Mouse (Mus musculus): ENCODE results near the gene Abca17.

Gene Abca17

GRCm38 (mm10) chr17:24350926-24351759 lies at the start of gene Abca17:
Abca17 (minus strand) TSS chr17:24351068.
- no peak for DNase-seq (ENCODE audit: extremely low read depth, low read depth, low spot score)

DNA sequence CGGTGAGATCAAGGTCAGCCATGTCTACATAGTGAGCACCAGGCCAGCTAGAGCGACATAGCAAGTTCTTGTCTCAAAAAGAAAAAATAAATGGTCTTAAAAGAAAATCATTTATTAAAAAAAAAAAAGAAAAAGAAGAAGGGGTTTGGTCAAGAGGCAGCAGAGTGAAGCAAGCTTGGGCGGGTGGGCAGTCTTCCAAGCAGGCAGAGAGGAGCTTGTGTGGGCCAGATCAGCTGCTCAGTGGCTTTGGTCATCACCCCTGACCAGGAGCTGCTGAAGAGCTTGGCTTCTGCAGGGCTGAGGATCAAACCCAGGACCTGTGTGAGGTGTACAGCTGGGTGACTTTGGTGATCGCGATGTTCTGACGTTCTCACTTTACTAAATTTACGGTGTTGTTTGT lies 43.6 kb upstream of the Abca17 start:
- DNase-seq (ENCODE audit: extremely low read depth, low read depth, low spot score), result no peak

- peak; percentile 42 for DNase-seq (ENCODE audit: extremely low read depth, low read depth, low spot score)
Measured at GRCm38 (mm10) chr17:24393527-24393926, 42.7 kb upstream of the Abca17 start.

DNA sequence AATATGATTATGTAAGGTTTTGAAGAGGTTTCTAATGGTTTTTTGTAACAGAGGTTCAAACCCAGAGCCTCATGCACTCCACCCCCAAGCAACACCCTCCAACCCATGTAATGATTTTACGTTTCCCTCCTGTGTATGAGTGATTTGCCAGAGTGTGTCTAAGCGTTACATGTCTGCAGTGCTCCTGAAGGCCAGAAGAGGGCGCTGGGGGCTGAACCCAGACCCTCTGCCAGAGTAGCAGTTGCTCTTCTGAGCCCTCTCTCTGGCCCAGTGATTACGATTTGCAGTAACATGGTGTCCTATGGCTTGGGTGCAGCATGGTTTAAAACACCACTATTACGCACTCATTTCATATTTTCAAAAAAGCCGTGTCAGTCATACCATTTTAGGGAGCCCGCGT lies 40.3 kb upstream of the Abca17 start:
- no peak for DNase-seq (ENCODE audit: extremely low read depth, low read depth, low spot score)

DNA sequence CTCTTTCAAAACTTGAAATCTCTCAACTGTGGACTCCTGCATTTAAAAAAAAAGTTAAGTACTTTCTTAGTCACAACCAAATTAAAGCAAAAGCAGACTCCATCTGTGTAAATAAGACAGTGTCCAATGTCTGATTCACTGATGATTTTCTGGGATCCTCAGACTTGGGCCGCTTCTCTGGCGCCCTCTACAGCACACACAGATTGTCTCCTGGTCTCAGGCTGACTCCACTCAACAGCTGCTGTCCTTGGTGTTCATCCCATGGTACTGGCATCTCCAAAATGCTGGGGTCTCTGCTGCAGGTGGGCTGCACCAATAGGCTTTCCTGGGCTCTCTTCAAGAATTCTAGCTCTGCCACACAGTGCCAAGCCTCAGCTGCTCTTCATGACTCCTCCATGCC lies 39.0 kb upstream of the Abca17 start:
- no peak for DNase-seq (ENCODE audit: extremely low read depth, low read depth, low spot score)

DNA sequence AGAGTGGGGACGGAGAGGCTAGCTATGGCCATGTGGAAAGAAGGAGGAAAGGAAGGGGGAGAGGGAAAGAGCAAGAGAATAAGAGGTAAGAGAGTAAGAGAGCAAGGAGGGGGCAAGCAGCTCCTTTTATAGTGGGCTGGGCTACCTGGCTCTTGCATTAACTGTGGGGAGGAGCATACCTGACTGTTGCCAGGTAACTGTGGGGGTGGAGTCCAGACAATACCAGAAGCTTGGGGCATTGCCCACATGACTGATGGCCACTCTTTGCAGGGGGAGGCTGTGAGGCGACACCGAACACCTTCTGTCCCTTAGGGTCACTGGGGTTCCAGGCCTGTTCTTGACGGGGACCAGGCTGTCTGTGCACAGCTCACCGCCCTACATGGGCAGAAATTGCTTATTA lies 37.8 kb upstream of the Abca17 start:
- no peak for DNase-seq (ENCODE audit: extremely low read depth, low read depth, low spot score)

- no peak for DNase-seq (ENCODE audit: extremely low read depth, low read depth, low spot score)
Measured at GRCm38 (mm10) chr17:24383789-24384188, 32.9 kb upstream of the Abca17 start.

GRCm38 (mm10) chr17:24378496-24378895 lies 27.6 kb upstream of the Abca17 start:
- no peak for DNase-seq (ENCODE audit: extremely low read depth, low read depth, low spot score)

- DNase-seq (ENCODE audit: extremely low read depth, low read depth, low spot score), result no peak
Measured at GRCm38 (mm10) chr17:24375886-24376285, 25.0 kb upstream of the Abca17 start.

GRCm38 (mm10) chr17:24375094-24375712 lies 24.3 kb upstream of the Abca17 start:
- no peak for DNase-seq (ENCODE audit: extremely low read depth, low read depth, low spot score)

DNA sequence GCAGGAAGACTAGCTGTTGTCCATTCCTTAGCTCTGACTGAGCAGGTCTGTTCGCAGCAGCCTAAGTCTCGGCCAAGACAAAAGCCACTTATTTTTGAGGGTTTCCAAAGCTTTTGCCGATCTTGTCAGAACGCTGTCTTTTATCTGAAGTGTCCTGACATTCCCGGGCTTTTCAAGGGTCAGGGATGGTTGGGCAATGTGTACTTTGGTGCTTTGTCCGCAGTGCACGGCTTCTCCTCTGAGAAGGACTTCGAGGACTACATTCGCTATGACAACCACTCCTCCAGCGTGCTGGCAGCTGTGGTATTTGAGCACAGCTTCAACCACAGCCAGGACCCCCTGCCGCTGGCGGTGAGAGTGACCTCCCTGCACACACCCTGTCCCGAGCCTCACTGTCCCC lies 15.0 kb upstream of the Abca17 start:
- no peak for DNase-seq (ENCODE audit: extremely low read depth, low read depth, low spot score)

- no peak for DNase-seq (ENCODE audit: extremely low read depth, low read depth, low spot score)
Measured at GRCm38 (mm10) chr17:24364461-24364860, 13.6 kb upstream of the Abca17 start.

GRCm38 (mm10) chr17:24362527-24362926 lies 11.7 kb upstream of the Abca17 start:
- no peak for DNase-seq (ENCODE audit: extremely low read depth, low read depth, low spot score)

GRCm38 (mm10) chr17:24361291-24361690 lies 10.4 kb upstream of the Abca17 start:
- no peak for DNase-seq (ENCODE audit: extremely low read depth, low read depth, low spot score)

DNA sequence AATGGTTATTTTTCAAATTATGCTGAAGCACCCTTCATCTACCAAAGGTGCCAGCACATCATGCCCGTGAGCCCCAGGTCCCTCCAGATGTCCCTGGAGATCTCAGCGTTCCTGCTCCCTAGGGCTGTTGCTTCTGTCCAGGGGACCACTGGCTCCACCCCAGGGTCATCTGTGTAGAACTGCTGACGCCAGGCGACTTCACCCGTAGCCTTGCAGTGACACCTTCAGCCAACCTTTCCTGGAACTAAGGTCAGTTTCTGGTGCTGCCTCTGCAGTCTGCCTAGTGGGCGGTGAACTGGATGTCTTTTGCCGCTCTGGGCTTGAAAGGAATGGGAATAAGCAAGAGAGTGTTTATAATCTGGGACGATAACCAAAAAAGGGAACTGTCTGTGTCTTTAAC lies 10.0 kb upstream of the Abca17 start:
- no peak for DNase-seq (ENCODE audit: extremely low read depth, low read depth, low spot score)

- DNase-seq (ENCODE audit: extremely low read depth, low read depth, low spot score), result peak; percentile 80
Measured at GRCm38 (mm10) chr17:24359903-24360302, 9.0 kb upstream of the Abca17 start.

- no peak for DNase-seq (ENCODE audit: extremely low read depth, low read depth, low spot score)
Measured at GRCm38 (mm10) chr17:24359006-24359405, 8.1 kb upstream of the Abca17 start.

DNA sequence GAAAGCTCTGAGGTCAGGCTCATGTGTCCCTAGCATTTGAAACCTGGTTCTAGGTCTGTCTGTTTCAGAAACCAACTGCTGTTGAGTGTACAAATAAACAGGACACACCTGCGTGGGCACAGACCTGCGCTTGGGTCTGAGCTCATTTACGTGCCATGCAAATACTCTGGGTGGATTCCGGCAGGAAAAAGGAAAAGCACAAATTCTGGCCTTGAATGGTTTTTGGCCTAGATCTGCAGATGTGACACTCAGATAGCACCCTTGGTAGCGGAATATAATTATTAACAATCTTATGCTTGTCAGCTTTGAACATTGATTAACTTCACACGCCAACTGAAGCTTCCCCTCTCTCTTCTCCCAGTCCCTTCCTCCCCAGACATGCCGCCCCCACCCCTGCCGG lies 4.4 kb upstream of the Abca17 start:
- no peak for DNase-seq (ENCODE audit: extremely low read depth, low read depth, low spot score)

DNA sequence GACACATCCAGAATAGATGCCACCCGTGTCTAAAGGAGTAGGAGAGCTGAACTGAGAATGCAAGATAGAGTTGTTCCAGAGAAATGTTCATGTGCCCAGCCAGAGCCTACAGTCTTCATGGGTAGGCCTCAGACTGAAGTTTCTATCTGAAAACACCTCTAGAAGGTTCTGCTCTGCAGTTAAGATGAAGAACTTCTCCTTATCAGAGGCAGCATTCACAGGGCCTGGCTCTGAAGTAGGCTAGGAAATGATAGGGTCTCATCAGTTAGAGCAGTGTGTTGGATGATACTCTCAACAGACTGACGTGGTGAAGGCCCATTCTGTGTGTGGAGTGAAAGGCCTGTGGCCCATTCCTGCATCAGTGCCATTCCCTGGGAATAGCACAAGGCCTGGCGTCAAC lies 3.1 kb upstream of the Abca17 start:
- no peak for DNase-seq (ENCODE audit: extremely low read depth, low read depth, low spot score)

GRCm38 (mm10) chr17:24352370-24353194 lies 1.7 kb upstream of the Abca17 start:
- no peak for DNase-seq (ENCODE audit: extremely low read depth, low read depth, low spot score)

- no peak for DNase-seq (ENCODE audit: extremely low read depth, low read depth, low spot score)
Measured at GRCm38 (mm10) chr17:24351760-24352357, 991 bp upstream of the Abca17 start, which contains the start of gene Abca3. Abca3 (plus strand) TSS chr17:24351950.

All from fat pad, adult 2 months (tissue).